Mouse (Mus musculus) cerebellum, adult 8-10 months (tissue): ENCODE measurements around the gene Snapc2.

Source experiments
- DNase-seq: peaks from one replicate; pipeline ENCODE4 v3.0.0; 2022

Gene Snapc2

GRCm38 (mm10) chr8:4252934-4253841, at the start of gene Snapc2:
Snapc2 (plus strand) TSS chr8:4253080.
- peak; percentile 91 for DNase-seq

GRCm38 (mm10) chr8:4205246-4206123, 47.4 kb upstream of the Snapc2 start:
- no peak for DNase-seq

DNA sequence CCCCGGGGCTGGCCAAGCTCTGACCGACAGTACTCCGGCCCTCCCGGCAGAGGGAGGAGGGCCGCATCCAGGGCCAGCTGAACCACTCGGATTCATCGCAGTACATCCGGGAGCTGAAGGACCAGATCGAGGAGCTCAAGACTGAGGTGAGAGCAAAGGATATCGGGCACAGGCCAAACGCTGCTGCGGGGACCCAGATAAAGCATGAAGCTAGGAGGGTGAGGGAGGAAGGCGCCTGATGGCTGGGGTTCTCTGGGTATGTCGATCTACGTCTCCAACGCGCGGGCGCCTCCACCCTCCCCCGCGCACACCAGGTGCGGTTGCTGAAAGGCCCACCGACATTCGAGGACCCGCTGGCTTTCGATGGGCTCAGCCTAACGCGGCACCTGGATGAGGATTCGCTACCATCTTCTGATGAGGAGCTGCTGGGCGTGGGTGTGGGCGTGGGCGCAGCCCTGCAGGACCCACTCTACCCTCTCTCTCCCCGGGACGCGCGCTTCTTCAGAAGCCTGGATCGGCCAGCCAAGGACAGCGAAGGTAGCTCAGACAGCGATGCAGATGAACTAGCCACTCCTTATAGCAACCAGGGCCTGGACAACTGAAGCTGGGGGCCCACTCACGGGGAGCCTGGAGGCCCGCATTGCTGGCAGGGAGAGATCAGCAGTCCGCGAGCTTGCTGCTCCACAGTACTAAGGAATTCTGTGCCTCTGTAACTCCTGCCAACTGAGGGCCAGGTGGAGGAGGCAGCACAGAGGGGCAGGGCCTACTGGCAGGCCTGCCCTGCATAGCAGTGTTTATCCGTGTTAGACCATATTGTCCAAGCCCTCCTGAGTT, 46.5 kb upstream of the Snapc2 start:
- DNase-seq: peak; percentile 32

- no peak for DNase-seq
These were observed 45.9 kb upstream of the Snapc2 start for GRCm38 (mm10) chr8:4207016-4207350.

DNA sequence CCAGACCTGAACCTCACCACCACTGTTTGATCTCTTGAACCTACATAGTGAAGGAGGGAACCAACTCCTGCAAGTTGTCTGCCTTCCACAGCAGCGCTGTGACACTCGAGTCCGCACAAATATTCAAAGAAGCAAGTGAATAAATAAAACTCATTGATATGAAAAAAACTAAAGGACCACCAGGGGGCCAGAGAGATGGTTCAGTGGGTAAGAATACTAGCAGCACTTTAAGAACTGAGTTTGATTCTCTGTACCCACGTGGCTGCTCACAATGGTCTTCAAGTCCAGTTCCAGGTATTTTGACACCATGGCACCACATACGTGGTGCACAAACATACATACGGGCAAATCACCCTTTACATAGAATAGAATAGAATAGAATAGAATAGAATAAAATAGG, 41.8 kb upstream of the Snapc2 start:
- no peak for DNase-seq

- DNase-seq: peak; percentile 25
These were observed 40.1 kb upstream of the Snapc2 start for GRCm38 (mm10) chr8:4212809-4213209.

- peak; percentile 28 for DNase-seq
These were observed 39.5 kb upstream of the Snapc2 start for GRCm38 (mm10) chr8:4213210-4214005.

- DNase-seq: no peak
These were observed 38.6 kb upstream of the Snapc2 start for GRCm38 (mm10) chr8:4214006-4214980.

DNA sequence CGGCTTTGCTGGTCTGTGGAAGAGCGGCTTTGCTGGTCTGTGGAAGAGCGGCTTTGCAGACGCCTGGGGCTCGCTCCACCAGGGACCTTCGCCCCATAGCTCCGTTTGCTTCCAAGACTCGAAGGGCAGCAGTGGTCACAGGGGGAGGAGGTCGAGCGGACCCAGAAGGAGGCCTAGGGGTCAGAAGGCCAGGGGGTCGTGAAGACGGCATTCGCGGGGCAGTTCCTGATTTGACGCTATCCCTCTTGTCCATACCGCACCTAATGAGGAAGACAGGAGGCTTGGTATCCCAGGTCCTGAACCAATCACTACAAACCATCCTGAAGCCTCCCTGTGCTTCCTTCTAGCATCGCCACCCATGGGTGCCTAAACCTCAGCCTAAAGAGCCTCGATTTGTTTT, 36.6 kb upstream of the Snapc2 start:
- peak; percentile 32 for DNase-seq

GRCm38 (mm10) chr8:4216791-4217621, 35.9 kb upstream of the Snapc2 start, which contains the start of gene Prr36:
Prr36 (minus strand) TSS chr8:4217459.
- peak; percentile 59 for DNase-seq

DNA sequence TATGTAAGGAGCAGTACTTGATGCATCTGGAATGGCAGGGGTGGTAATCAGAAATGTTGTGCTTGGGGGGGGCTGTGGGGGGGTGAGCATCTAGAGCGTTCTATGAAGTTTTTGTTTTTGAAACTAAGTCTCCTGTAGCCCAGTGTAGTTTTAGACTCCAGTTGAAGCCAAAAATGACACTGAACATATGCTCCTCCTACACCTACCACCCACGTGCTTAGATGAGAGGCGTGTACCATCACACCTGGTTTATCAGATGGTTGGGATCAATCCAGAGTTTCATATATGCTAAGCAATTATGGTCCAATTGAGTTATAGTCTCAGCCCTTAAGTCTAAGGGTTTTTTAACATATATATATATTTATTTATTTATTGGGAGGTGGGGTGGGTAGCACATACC, 33.3 kb upstream of the Snapc2 start:
- DNase-seq: no peak

DNA sequence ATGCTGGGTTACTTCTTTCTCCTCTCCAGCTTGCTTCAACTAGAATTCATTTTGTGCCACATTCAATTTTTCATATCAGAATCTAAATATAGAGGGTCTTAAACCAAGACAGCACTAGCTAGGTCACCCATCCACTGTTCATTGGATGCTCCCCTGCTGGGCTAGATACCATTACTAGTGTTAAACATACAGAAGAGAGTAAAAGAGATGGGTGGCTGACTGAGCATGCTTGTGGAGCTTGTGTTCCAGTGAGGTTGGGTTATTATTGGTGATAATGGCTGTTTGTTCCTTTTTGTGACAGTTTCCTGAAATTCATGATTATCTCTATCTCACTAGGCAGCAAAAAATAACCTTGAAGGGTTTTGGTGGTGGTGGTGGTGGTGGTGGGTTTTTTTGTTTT, 30.8 kb upstream of the Snapc2 start:
- no peak for DNase-seq

DNA sequence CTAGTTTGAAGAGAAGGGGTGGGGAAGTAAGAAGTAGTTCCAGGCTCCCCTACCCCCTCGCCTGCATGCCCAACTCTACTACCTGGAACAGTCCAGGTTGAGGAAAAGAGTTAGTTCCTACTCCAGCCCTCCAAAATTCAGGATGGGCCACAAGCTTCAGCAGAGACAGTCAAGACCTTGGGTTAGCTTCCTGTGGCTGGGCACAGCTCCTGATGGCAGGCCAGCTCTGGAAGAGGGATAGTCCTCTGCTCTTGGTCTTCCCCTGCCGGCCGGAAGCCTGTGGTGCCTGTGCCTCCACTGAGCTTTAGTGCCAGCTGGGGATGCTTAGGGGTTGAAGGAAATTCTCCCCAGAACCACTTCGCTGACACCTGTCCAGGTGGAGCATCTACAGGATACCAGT, 26.6 kb upstream of the Snapc2 start:
- DNase-seq: no peak

DNA sequence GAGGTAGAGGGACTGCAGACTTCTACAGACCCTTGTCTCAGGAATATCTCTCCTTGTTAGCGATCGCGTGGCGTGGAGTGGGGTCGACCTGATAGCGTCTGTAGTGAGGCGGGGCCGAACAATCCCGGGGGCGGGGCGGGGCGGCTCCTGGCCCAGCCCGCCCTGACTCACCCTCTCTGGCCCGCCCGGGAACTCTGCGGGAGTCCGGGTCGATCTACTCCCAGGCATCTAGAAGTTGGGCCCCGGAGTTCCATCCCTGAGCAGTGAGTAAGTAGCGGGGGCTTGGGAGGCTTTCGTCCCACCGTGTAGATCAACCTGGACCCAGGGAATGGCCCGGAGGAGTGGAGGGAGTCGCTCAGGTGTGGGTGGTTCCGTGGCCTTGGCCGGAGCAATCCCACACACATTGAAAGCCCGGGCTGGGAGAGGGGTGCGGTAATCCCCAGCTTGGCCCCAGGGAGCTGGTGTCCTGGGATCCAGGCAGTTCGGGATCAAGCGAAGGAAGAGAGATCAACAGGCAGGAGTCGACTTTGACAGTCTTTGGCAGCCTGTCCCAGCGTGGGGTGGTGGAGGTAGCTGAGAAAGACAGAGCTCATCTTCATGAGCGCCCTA, 26.0 kb upstream of the Snapc2 start, which contains the start of gene Lrrc8e:
Gene Lrrc8e, plus strand, starts transcription at position 89 of the 609 bp plus-strand sequence.
- no peak for DNase-seq

DNA sequence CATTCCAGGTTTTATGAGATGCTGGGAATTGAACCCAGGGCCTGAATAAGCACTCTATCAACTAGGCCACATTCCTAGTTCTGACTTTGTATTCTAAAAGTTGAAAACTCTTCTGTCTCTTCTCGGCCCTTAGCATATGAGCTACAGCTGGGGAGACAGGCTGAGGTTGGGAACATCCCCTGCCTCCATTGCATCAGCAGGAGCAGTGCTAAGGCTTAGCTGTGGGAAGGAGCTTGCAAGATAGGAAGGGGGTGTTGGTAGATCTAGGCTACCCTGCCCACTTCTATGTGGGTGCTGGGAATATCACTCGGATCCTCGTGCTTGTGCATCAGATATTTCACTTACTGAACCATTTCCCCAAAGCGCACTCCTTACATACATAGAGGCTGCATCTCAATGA, 25.0 kb upstream of the Snapc2 start:
- no peak for DNase-seq

GRCm38 (mm10) chr8:4229784-4230183, 23.1 kb upstream of the Snapc2 start:
- no peak for DNase-seq

GRCm38 (mm10) chr8:4230612-4231351, 22.1 kb upstream of the Snapc2 start:
- DNase-seq: no peak

DNA sequence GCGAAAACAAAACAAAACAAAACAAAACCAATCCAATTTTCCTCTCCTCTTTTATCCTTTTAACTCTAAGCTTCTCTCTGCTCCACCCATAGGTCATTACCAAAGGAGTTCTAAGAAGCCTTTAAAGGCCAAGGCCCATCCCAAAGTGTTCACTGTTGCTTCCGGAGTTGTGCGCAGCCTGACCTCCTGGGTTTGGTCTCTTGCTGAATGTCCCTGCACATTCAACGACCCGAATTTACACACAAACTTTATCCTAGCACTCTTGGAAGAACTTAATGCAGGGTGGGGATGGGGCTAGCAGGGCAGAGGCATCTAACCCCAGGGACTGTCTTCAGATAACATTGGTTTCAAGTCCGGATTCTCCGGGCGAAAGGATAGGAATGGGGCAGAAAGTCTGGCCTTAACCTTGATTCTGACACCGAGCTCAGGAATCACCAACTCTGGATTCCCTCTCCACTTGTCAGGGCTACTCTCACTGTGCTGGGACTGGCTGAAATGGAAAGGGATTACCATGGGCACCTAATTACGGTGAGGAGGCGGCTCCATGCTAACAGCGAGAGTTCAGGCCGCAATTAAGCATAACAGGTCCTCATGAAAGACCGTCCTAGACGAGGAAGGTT, 15.0 kb upstream of the Snapc2 start:
- DNase-seq: no peak
